Mouse (Mus musculus): ENCODE data around the gene Hoxa5. TPM values are rescaled to one million over a fixed set of nuclear protein-coding genes. Genes with fewer than 3 reads are reported as not detected.

Gene Hoxa5
- polyA plus RNA-seq, 1 experiment, result 1.3 TPM

- TF ChIP-seq POLR2A (IDR thresholded peaks at IDR 0.05; ENCODE audit: low read depth, low read length) (no peak), CTCF (IDR thresholded peaks at IDR 0.05; ENCODE audit: extremely low read depth, insufficient read depth, insufficient read length, insufficient replicate concordance) (no peak)
Measured at GRCm38 (mm10) chr6:52182793-52183192, 21.6 kb downstream of the Hoxa5 start.

GRCm38 (mm10) chr6:52182030-52182429, 22.4 kb downstream of the Hoxa5 start:
- Histone ChIP-seq H3K4me1 (ENCODE audit: control insufficient read depth, insufficient read depth, insufficient read length) (no peaks in the 10 kb centered on the region), H3K36me3 (ENCODE audit: control insufficient read depth, insufficient read depth, low read length) (no peaks in the 10 kb centered on the region), H3K27me3 (ENCODE audit: control insufficient read depth, insufficient read depth, low read length) (no peaks in the 10 kb centered on the region), H3K27ac (ENCODE audit: insufficient read depth, low read length) (no peak overlapping the region), H3K4me3 (ENCODE audit: extremely low read depth, insufficient read depth, insufficient read length) (no peak overlapping the region)
- TF ChIP-seq CTCF (IDR thresholded peaks at IDR 0.05; ENCODE audit: extremely low read depth, insufficient read depth, insufficient read length, insufficient replicate concordance) (no peak), POLR2A (IDR thresholded peaks at IDR 0.05; ENCODE audit: low read depth, low read length) (no peak)
- WGBS, result 93% methylated on average over 2 of the region's 2 CpGs
- no peak for DNase-seq (ENCODE audit: low read depth in 1 of 2, low spot score in 2 of 2)

More at GRCm38 (mm10) chr6:52182793-52183192, 21.6 kb downstream of the Hoxa5 start:
- DNase-seq (ENCODE audit: low read depth in 1 of 2, low spot score in 2 of 2), result no peak
- H3K27ac ChIP-seq (ENCODE audit: insufficient read depth, low read length), result no peak overlapping the region
- no peak overlapping the region for H3K4me3 ChIP-seq (ENCODE audit: extremely low read depth, insufficient read depth, insufficient read length)
- H3K27me3 ChIP-seq (ENCODE audit: control insufficient read depth, insufficient read depth, low read length), result no peaks in the 10 kb centered on the region
- no peaks in the 10 kb centered on the region for H3K4me1 ChIP-seq (ENCODE audit: control insufficient read depth, insufficient read depth, insufficient read length)
- H3K36me3 ChIP-seq (ENCODE audit: control insufficient read depth, insufficient read depth, low read length), result no peaks in the 10 kb centered on the region
- 80% methylated on average over 1 of the region's 1 CpGs for WGBS

- TF ChIP-seq CTCF (IDR thresholded peaks at IDR 0.05; ENCODE audit: extremely low read depth, insufficient read depth, insufficient read length, insufficient replicate concordance), result no peak
- no peak for TF ChIP-seq POLR2A (IDR thresholded peaks at IDR 0.05; ENCODE audit: low read depth, low read length)
- no peak for DNase-seq (ENCODE audit: low read depth in 1 of 2, low spot score in 2 of 2)
- no peaks in the 10 kb centered on the region; the same call in 1 of the 2 replicates for H3K27me3 ChIP-seq (ENCODE audit: control insufficient read depth, insufficient read depth, low read length)
- H3K4me1 ChIP-seq (ENCODE audit: control insufficient read depth, insufficient read depth, insufficient read length), result no peaks in the 10 kb centered on the region
- H3K36me3 ChIP-seq (ENCODE audit: control insufficient read depth, insufficient read depth, low read length), result no peaks in the 10 kb centered on the region
- WGBS, result 81% methylated on average over 3 of the region's 3 CpGs
- H3K4me3 ChIP-seq (ENCODE audit: extremely low read depth, insufficient read depth, insufficient read length), result no peak overlapping the region
- no peak overlapping the region for H3K27ac ChIP-seq (ENCODE audit: insufficient read depth, low read length)
Measured at GRCm38 (mm10) chr6:52180726-52181125, 23.7 kb downstream of the Hoxa5 start.

- Histone ChIP-seq H3K27me3 (ENCODE audit: control insufficient read depth, insufficient read depth, low read length) (peaks cover 2% of the 10 kb centered on the region; the same call in 1 of the 2 replicates), H3K4me3 (ENCODE audit: extremely low read depth, insufficient read depth, insufficient read length) (no peak overlapping the region), H3K27ac (ENCODE audit: insufficient read depth, low read length) (no peak overlapping the region), H3K4me1 (ENCODE audit: control insufficient read depth, insufficient read depth, insufficient read length) (no peaks in the 10 kb centered on the region), H3K36me3 (ENCODE audit: control insufficient read depth, insufficient read depth, low read length) (no peaks in the 10 kb centered on the region)
- 87% methylated on average over 11 of the region's 11 CpGs for WGBS
- DNase-seq (ENCODE audit: low read depth in 1 of 2, low spot score in 2 of 2), result no peak
- TF ChIP-seq POLR2A (IDR thresholded peaks at IDR 0.05; ENCODE audit: low read depth, low read length) (no peak), CTCF (IDR thresholded peaks at IDR 0.05; ENCODE audit: extremely low read depth, insufficient read depth, insufficient read length, insufficient replicate concordance) (no peak)
Measured at GRCm38 (mm10) chr6:52180213-52180710, 24.1 kb downstream of the Hoxa5 start.

GRCm38 (mm10) chr6:52179690-52180089, 24.7 kb downstream of the Hoxa5 start:
- H3K4me3 ChIP-seq (ENCODE audit: extremely low read depth, insufficient read depth, insufficient read length), result no peak overlapping the region
- H3K27ac ChIP-seq (ENCODE audit: insufficient read depth, low read length), result no peak overlapping the region
- H3K27me3 ChIP-seq (ENCODE audit: control insufficient read depth, insufficient read depth, low read length), result peaks cover 2% of the 10 kb centered on the region; the same call in 1 of the 2 replicates
- no peak for DNase-seq (ENCODE audit: low read depth in 1 of 2, low spot score in 2 of 2)
- WGBS, result 81% methylated on average over 10 of the region's 10 CpGs
- no peaks in the 10 kb centered on the region for H3K4me1 ChIP-seq (ENCODE audit: control insufficient read depth, insufficient read depth, insufficient read length)
- no peaks in the 10 kb centered on the region for H3K36me3 ChIP-seq (ENCODE audit: control insufficient read depth, insufficient read depth, low read length)
- TF ChIP-seq CTCF (IDR thresholded peaks at IDR 0.05; ENCODE audit: extremely low read depth, insufficient read depth, insufficient read length, insufficient replicate concordance) (no peak), POLR2A (IDR thresholded peaks at IDR 0.05; ENCODE audit: low read depth, low read length) (no peak)

GRCm38 (mm10) chr6:52178918-52179665, 25.3 kb downstream of the Hoxa5 start:
- H3K27me3 ChIP-seq (ENCODE audit: control insufficient read depth, insufficient read depth, low read length), result peaks cover 2% of the 10 kb centered on the region; the same call in 1 of the 2 replicates
- no peak overlapping the region for H3K4me3 ChIP-seq (ENCODE audit: extremely low read depth, insufficient read depth, insufficient read length)
- H3K4me1 ChIP-seq (ENCODE audit: control insufficient read depth, insufficient read depth, insufficient read length), result no peaks in the 10 kb centered on the region
- TF ChIP-seq CTCF (IDR thresholded peaks at IDR 0.05; ENCODE audit: extremely low read depth, insufficient read depth, insufficient read length, insufficient replicate concordance) (no peak), POLR2A (IDR thresholded peaks at IDR 0.05; ENCODE audit: low read depth, low read length) (no peak)
- H3K27ac ChIP-seq (ENCODE audit: insufficient read depth, low read length), result no peak overlapping the region
- DNase-seq (ENCODE audit: low read depth in 1 of 2, low spot score in 2 of 2), result no peak
- 79% methylated on average over 4 of the region's 4 CpGs for WGBS
- no peaks in the 10 kb centered on the region for H3K36me3 ChIP-seq (ENCODE audit: control insufficient read depth, insufficient read depth, low read length)

- TF ChIP-seq POLR2A (IDR thresholded peaks at IDR 0.05; ENCODE audit: low read depth, low read length) (no peak), CTCF (IDR thresholded peaks at IDR 0.05; ENCODE audit: extremely low read depth, insufficient read depth, insufficient read length, insufficient replicate concordance) (no peak)
- Histone ChIP-seq H3K27me3 (ENCODE audit: control insufficient read depth, insufficient read depth, low read length) (peaks cover 2% of the 10 kb centered on the region; the same call in 1 of the 2 replicates), H3K36me3 (ENCODE audit: control insufficient read depth, insufficient read depth, low read length) (no peaks in the 10 kb centered on the region), H3K4me1 (ENCODE audit: control insufficient read depth, insufficient read depth, insufficient read length) (no peaks in the 10 kb centered on the region), H3K27ac (ENCODE audit: insufficient read depth, low read length) (no peak overlapping the region), H3K4me3 (ENCODE audit: extremely low read depth, insufficient read depth, insufficient read length) (no peak overlapping the region)
- WGBS, result 81% methylated on average over 9 of the region's 9 CpGs
- no peak for DNase-seq (ENCODE audit: low read depth in 1 of 2, low spot score in 2 of 2)
Measured at GRCm38 (mm10) chr6:52177806-52178205, 26.6 kb downstream of the Hoxa5 start.
